ENCODE assay signal across 25 mouse cellular contexts in genomic region chr12:40773091-40773490, GRCm38 (mm10).
DNase-seq lines count a peak whose midpoint lies in the region; ATAC-seq and TF ChIP-seq lines count a peak whose summit lies in the region.
"Had no signal": no experiment of that assay in that cellular context is flagged by ENCODE, and none has a peak within 500 bp of the region (broad histone marks: within the 10 kb centered on the region; RNA-seq: fewer than 3 reads in every experiment).

No protein-coding gene starts in this region.

- no peak overlapping the region for H3K4me2 ChIP-seq in midbrain, embryonic 11.5 days
- no peak overlapping the region for H3K4me2 ChIP-seq in midbrain, embryonic 13.5 days (replicated peaks)
- H3K4me2 ChIP-seq: embryonic facial prominence, embryonic 13.5 days; embryonic facial prominence, embryonic 15.5 days; forebrain, embryonic 12.5 days had no signal

- TF ChIP-seq CTCF in C2C12 (IDR thresholded peaks at IDR 0.05; ENCODE audit: control insufficient read depth, insufficient read depth, insufficient read length), result no peak

- ATAC-seq in midbrain, embryonic 11.5 days (ENCODE audit: low FRiP score), result no peak
- ATAC-seq in midbrain, embryonic 13.5 days, result no peak
- ATAC-seq: forebrain, embryonic 14.5 days; forebrain, embryonic 16.5 days had no signal

- peak; percentile 51 for DNase-seq in midbrain, embryonic 11.5 days (ENCODE audit: low spot score, missing footprints)
- DNase-seq in NIH3T3 (ENCODE audit: low read depth), result peak; percentile 22
- DNase-seq in fibroblast of lung, adult 2 months (ENCODE audit: low read depth), result peak; percentile 9
- DNase-seq in neural tube, embryonic 10.5 days (ENCODE audit: extremely low spot score, low spot score), result no peak
- no peak for DNase-seq in retina, postnatal 1 day
- DNase-seq in natural killer cell, adult 2 months (ENCODE audit: low spot score in 2 of 2), result no peak
- DNase-seq: adrenal gland, adult 2 months; adrenal gland, postnatal 10 days; adrenal gland, postnatal 25 days; B cell, adult 2 months; cerebellum, adult 11 months; cerebellum, adult 18-20 months; cerebellum, adult 8-10 months; cerebellum, adult 9-11 months; cerebellum, postnatal 14 days; cerebellum, postnatal 36 days; embryo, embryonic 11 days had no signal

- no peaks in the 10 kb centered on the region for H3K9me3 ChIP-seq in midbrain, embryonic 11.5 days (ENCODE audit: control insufficient read depth, low read length)
- no peaks in the 10 kb centered on the region for H3K9me3 ChIP-seq in midbrain, embryonic 13.5 days
- H3K9me3 ChIP-seq: embryonic facial prominence, embryonic 13.5 days; embryonic facial prominence, embryonic 15.5 days; forebrain, embryonic 10.5 days; forebrain, embryonic 12.5 days had no signal

- H3K4me1 ChIP-seq in midbrain, embryonic 11.5 days (ENCODE audit: control insufficient read depth, insufficient read depth, low read length), result no peaks in the 10 kb centered on the region
- H3K4me1 ChIP-seq in midbrain, embryonic 13.5 days (replicated peaks), result no peaks in the 10 kb centered on the region
- H3K4me1 ChIP-seq: embryonic facial prominence, embryonic 13.5 days; embryonic facial prominence, embryonic 15.5 days; forebrain, embryonic 10.5 days; forebrain, embryonic 12.5 days had no signal

- WGBS in midbrain, embryonic 11.5 days, result 95% methylated on average over 1 of the region's 1 CpGs
- WGBS in midbrain, embryonic 13.5 days, result 74% methylated on average over 1 of the region's 1 CpGs

- H3K4me3 ChIP-seq in midbrain, embryonic 11.5 days (ENCODE audit: low read depth, low read length), result no peak overlapping the region
- no peak overlapping the region for H3K4me3 ChIP-seq in midbrain, embryonic 13.5 days (replicated peaks)
- no peak overlapping the region for H3K4me3 ChIP-seq in C2C12 (ENCODE audit: insufficient read depth, poor library complexity, severe bottlenecking)
- H3K4me3 ChIP-seq: embryonic facial prominence, embryonic 13.5 days; embryonic facial prominence, embryonic 15.5 days; forebrain, embryonic 10.5 days; forebrain, embryonic 12.5 days had no signal

- no peak overlapping the region for H3K27ac ChIP-seq in midbrain, embryonic 11.5 days (ENCODE audit: low read depth, low read length)
- H3K27ac ChIP-seq in midbrain, embryonic 13.5 days, result no peak overlapping the region
- H3K27ac ChIP-seq: embryonic facial prominence, embryonic 13.5 days; embryonic facial prominence, embryonic 15.5 days; forebrain, embryonic 10.5 days; forebrain, embryonic 12.5 days had no signal

- no peaks in the 10 kb centered on the region for H3K79me3 ChIP-seq in C2C12 (ENCODE audit: low read depth)

- no peaks in the 10 kb centered on the region for H3K27me3 ChIP-seq in midbrain, embryonic 11.5 days (ENCODE audit: control insufficient read depth, insufficient read depth, low read length)
- no peaks in the 10 kb centered on the region for H3K27me3 ChIP-seq in midbrain, embryonic 13.5 days
- H3K27me3 ChIP-seq in C2C12 (ENCODE audit: control insufficient read depth, insufficient read depth, insufficient read length), result no peaks in the 10 kb centered on the region
- H3K27me3 ChIP-seq: embryonic facial prominence, embryonic 13.5 days; embryonic facial prominence, embryonic 15.5 days; forebrain, embryonic 12.5 days had no signal

- no peak overlapping the region for H3ac ChIP-seq in C2C12 (ENCODE audit: control insufficient read depth, insufficient read length, low read depth)

- no peak overlapping the region for H3K9ac ChIP-seq in midbrain, embryonic 11.5 days (ENCODE audit: low read length)
- no peak overlapping the region for H3K9ac ChIP-seq in midbrain, embryonic 13.5 days (replicated peaks)
- H3K9ac ChIP-seq: embryonic facial prominence, embryonic 13.5 days; embryonic facial prominence, embryonic 15.5 days; forebrain, embryonic 12.5 days had no signal

- H3K36me3 ChIP-seq in midbrain, embryonic 11.5 days (ENCODE audit: control insufficient read depth, insufficient read depth, low read length), result no peaks in the 10 kb centered on the region
- no peaks in the 10 kb centered on the region; the same call in 1 of the 2 replicates for H3K36me3 ChIP-seq in midbrain, embryonic 13.5 days
- H3K36me3 ChIP-seq in C2C12 (ENCODE audit: control insufficient read depth, insufficient read depth), result no peaks in the 10 kb centered on the region
- H3K36me3 ChIP-seq: embryonic facial prominence, embryonic 13.5 days; embryonic facial prominence, embryonic 15.5 days; forebrain, embryonic 10.5 days; forebrain, embryonic 12.5 days had no signal

- H3K79me2 ChIP-seq in C2C12 (ENCODE audit: control insufficient read depth, insufficient read depth), result no peaks in the 10 kb centered on the region

TF ChIP-seq in C2C12, 6 proteins besides CTCF, POLR2A, EP300 and RAD21:
- TF ChIP-seq MYOD1 (IDR thresholded peaks at IDR 0.05; ENCODE audit: control insufficient read depth, insufficient read length, low read depth) (no peak), USF1 (IDR thresholded peaks at IDR 0.05; ENCODE audit: low read depth) (peak; percentile 54)

Comparison
In these comparisons a context has a peak if more than half of its experiments do, and no peak if none do; other contexts are left out.
1. DNase-seq: peak in midbrain, embryonic 11.5 days (single experiment), NIH3T3 (single experiment) and fibroblast of lung, adult 2 months (single experiment); none in neural tube, embryonic 10.5 days (single experiment), retina, postnatal 1 day (single experiment) and natural killer cell, adult 2 months (0 of 2).